Mouse (Mus musculus) E14TG2a.4 (cell line): ENCODE results near the gene Hypk.
A peak's percentile ranks its signal among the peaks of the same experiment; 100 is the strongest.

Source experiments
- H3K27me3 ChIP-seq: 2 replicates; pipeline ENCODE4 v1.6.1; 2014; ENCODE audit warnings: low read length, control low read depth; ENCODE audit not compliant: insufficient read depth
- H3K36me3 ChIP-seq: 2 replicates; pipeline ENCODE4 v1.6.1; 2014; ENCODE audit warnings: low read length, control low read depth; ENCODE audit not compliant: insufficient read depth
- H3K4me1 ChIP-seq: replicated peaks from 2 replicates; pipeline ENCODE4 v1.6.1; 2014; ENCODE audit warnings: low read depth, low read length, control low read depth
- H3K4me3 ChIP-seq: replicated peaks from 2 replicates; pipeline ENCODE4 v1.5.1; 2014; ENCODE audit warnings: mild to moderate bottlenecking, low read length
- H3K9me3 ChIP-seq: 2 replicates; pipeline ENCODE4 v1.6.1; 2014; ENCODE audit warnings: low read length, control low read depth
- CTCF ChIP-seq: conservative IDR thresholded peaks from 2 replicates; pipeline ENCODE4 v1.5.1; 2014; ENCODE audit warnings: low read length
- NANOG ChIP-seq: IDR thresholded peaks from 2 replicates; pipeline ENCODE4 v1.6.1; 2014; ENCODE audit warnings: borderline replicate concordance, low read length, mixed read lengths
- POU5F1 ChIP-seq: IDR thresholded peaks from 2 replicates; pipeline ENCODE4 v1.6.1; 2014; ENCODE audit warnings: low read length, borderline replicate concordance

Hypk gene

GRCm38 (mm10) chr2:121507173-121507950 is 54.3 kb downstream of the Hypk start:
- TF ChIP-seq CTCF (no peak), POU5F1 (no peak), NANOG (no peak)
- H3K36me3 ChIP-seq: peaks cover 28% of the 10 kb centered on the region
- H3K4me3 ChIP-seq: peak overlapping the region; percentile 88
- no peaks in the 10 kb centered on the region for H3K27me3 ChIP-seq
- H3K4me1 ChIP-seq: peaks cover 57% of the 10 kb centered on the region
- no peaks in the 10 kb centered on the region for H3K9me3 ChIP-seq

DNA sequence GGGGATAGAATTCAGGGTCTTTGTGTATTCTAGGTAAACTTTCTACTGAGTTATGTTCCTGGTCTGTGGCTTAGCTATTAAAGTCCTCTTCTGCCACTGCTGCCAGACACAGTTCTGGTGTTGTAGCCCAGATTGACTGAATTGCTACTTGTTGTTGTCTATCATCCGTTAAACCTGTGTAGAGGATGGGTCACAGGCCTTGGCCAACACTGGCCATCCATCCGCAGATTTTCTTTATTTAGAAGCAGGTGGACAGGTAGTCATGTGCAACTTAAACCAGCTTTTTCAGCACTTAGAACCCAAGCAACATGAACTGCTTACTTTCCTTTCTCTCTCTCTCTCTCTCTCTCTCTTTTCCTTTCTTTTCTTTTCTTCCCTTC is 54.9 kb downstream of the Hypk start:
- no peak for TF ChIP-seq POU5F1
- TF ChIP-seq CTCF: no peak
- no peak for TF ChIP-seq NANOG
- H3K4me1 ChIP-seq: peaks cover 63% of the 10 kb centered on the region

More for the DNA sequence above, 54.9 kb downstream of the Hypk start:
- H3K9me3 ChIP-seq: no peaks in the 10 kb centered on the region
- H3K36me3 ChIP-seq: peaks cover 25% of the 10 kb centered on the region
- H3K4me3 ChIP-seq: peak overlapping the region; percentile 88
- no peaks in the 10 kb centered on the region for H3K27me3 ChIP-seq
